10 mouse cellular contexts compared by ENCODE assay signal in the genomic region with DNA sequence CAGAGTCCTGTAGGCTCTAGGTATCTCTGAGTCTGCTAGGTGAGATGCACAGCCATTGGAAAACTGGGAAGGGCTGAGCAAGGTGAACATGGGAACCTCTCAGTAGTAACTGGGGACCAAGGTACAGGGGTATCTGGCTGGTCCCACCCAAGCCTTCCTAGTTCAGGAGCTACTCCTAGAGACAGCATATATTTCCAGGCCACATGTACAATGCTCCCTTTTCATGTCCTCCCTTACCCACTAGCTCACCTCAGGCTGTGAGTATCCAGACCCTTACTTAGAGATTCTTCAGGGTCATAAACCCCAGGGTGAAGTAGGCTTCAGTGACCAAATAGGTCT. TPM values are rescaled to one million over a fixed set of nuclear protein-coding genes. Genes with fewer than 3 reads are reported as not detected.
DNase-seq lines count a peak whose midpoint lies in the region; ATAC-seq and TF ChIP-seq lines count a peak whose summit lies in the region.
"Had no signal": no experiment of that assay in that cellular context is flagged by ENCODE, and none has a peak within 500 bp of the region (broad histone marks: within the 10 kb centered on the region; RNA-seq: fewer than 3 reads in every experiment).

No protein-coding gene starts in this region.

- H3K27me3 ChIP-seq in kidney, embryonic 14.5 days (ENCODE audit: control insufficient read depth, insufficient read depth, low read length): 0 out of 2 replicates have a peak, but pooled peaks cover 3% of the 10 kb centered on the region
- H3K27me3 ChIP-seq in embryonic facial prominence, embryonic 14.5 days (replicated peaks; ENCODE audit: control insufficient read depth, insufficient read depth, low read length): no peaks in the 10 kb centered on the region; the same call in 1 of the 2 replicates
- H3K27me3 ChIP-seq in hindbrain, postnatal 0 days (ENCODE audit: insufficient read depth, low read length): no peaks in the 10 kb centered on the region
- H3K27me3 ChIP-seq in neural tube, embryonic 13.5 days: 0 out of 2 replicates have a peak, but pooled peaks cover 8% of the 10 kb centered on the region

- no peak for DNase-seq in kidney, postnatal 36 days
- no peak for DNase-seq in embryonic facial prominence, embryonic 14.5 days (ENCODE audit: low spot score)
- DNase-seq in hindbrain, postnatal 0 days (ENCODE audit: low spot score): no peak
- DNase-seq in left cerebral cortex, postnatal 14 days (ENCODE audit: low spot score in 2 of 2): no peak
- DNase-seq in left cerebral cortex, postnatal 10 days (ENCODE audit: extremely low spot score in 1 of 2, low spot score in 2 of 2): no peak
- no peak for DNase-seq in ovary, postnatal 10 days (ENCODE audit: low spot score)
- DNase-seq: kidney, adult 8-10 months; lung, adult 2 months had no signal

- intact Hi-C loops in left cerebral cortex, postnatal 14 days (cut with DNase I): no loop called here
- intact Hi-C loops in left cerebral cortex, postnatal 10 days (cut with DNase I): no loop called here

- peak overlapping the region; percentile 42 for H3K4me3 ChIP-seq in kidney, embryonic 14.5 days (ENCODE audit: low read length)
- peak overlapping the region; percentile 45 for H3K4me3 ChIP-seq in embryonic facial prominence, embryonic 14.5 days (ENCODE audit: low read depth, low read length)
- peak overlapping the region; percentile 53 for H3K4me3 ChIP-seq in hindbrain, postnatal 0 days (ENCODE audit: low read length)
- peak overlapping the region; percentile 50 for H3K4me3 ChIP-seq in neural tube, embryonic 13.5 days

- H3K27ac ChIP-seq in kidney, embryonic 14.5 days (ENCODE audit: low read depth, low read length): no peak overlapping the region
- no peak overlapping the region for H3K27ac ChIP-seq in embryonic facial prominence, embryonic 14.5 days (replicated peaks; ENCODE audit: low read depth, low read length)
- H3K27ac ChIP-seq in hindbrain, postnatal 0 days: peak overlapping the region; percentile 80
- H3K27ac ChIP-seq in neural tube, embryonic 13.5 days (replicated peaks): no peak overlapping the region

- H3K4me2 ChIP-seq in kidney, embryonic 14.5 days (replicated peaks; ENCODE audit: low read depth, low read length): peak overlapping the region; percentile 75
- H3K4me2 ChIP-seq in embryonic facial prominence, embryonic 14.5 days (ENCODE audit: low read depth, low read length): peak overlapping the region; percentile 69
- peak overlapping the region; percentile 83 for H3K4me2 ChIP-seq in hindbrain, postnatal 0 days (ENCODE audit: low read depth, low read length)
- H3K4me2 ChIP-seq in neural tube, embryonic 13.5 days: peak overlapping the region; percentile 77

- ATAC-seq in kidney, embryonic 14.5 days (ENCODE audit: low FRiP score, low TSS enrichment): no peak
- peak; percentile 12; the same call in 1 of the 2 replicates for ATAC-seq in embryonic facial prominence, embryonic 14.5 days (ENCODE audit: low read depth)
- peak; percentile 54 for ATAC-seq in hindbrain, postnatal 0 days
- 0 out of 2 replicates have a peak, but pooled peaks have one; percentile 26 for ATAC-seq in neural tube, embryonic 13.5 days (ENCODE audit: low read depth)

- H3K4me1 ChIP-seq in kidney, embryonic 14.5 days (ENCODE audit: control insufficient read depth, insufficient read depth, low read length): peaks cover 7% of the 10 kb centered on the region
- H3K4me1 ChIP-seq in embryonic facial prominence, embryonic 14.5 days (ENCODE audit: control insufficient read depth, insufficient read depth, low read length): 0 out of 2 replicates have a peak, but pooled peaks cover 2% of the 10 kb centered on the region
- no peaks in the 10 kb centered on the region for H3K4me1 ChIP-seq in hindbrain, postnatal 0 days (ENCODE audit: insufficient read depth, low read length)
- H3K4me1 ChIP-seq in neural tube, embryonic 13.5 days (replicated peaks): peaks cover 9% of the 10 kb centered on the region

- TF ChIP-seq CTCF in hindbrain, postnatal 0 days (IDR thresholded peaks at IDR 0.05; ENCODE audit: low read depth): no peak

- H3K36me3 ChIP-seq in kidney, embryonic 14.5 days (ENCODE audit: control insufficient read depth, insufficient read depth, low read length): no peaks in the 10 kb centered on the region
- H3K36me3 ChIP-seq in embryonic facial prominence, embryonic 14.5 days (ENCODE audit: control insufficient read depth, insufficient read depth, low read length): no peaks in the 10 kb centered on the region
- H3K36me3 ChIP-seq in hindbrain, postnatal 0 days (ENCODE audit: insufficient read depth, low read length): no peaks in the 10 kb centered on the region
- no peaks in the 10 kb centered on the region for H3K36me3 ChIP-seq in neural tube, embryonic 13.5 days

- H3K9ac ChIP-seq in kidney, embryonic 14.5 days (ENCODE audit: low read depth, low read length): peak overlapping the region; percentile 38; the same call in 1 of the 2 replicates
- H3K9ac ChIP-seq in embryonic facial prominence, embryonic 14.5 days (ENCODE audit: low read depth, low read length): peak overlapping the region; percentile 59
- H3K9ac ChIP-seq in hindbrain, postnatal 0 days (replicated peaks; ENCODE audit: low read length): peak overlapping the region; percentile 61
- peak overlapping the region; percentile 72 for H3K9ac ChIP-seq in neural tube, embryonic 13.5 days

- H3K9me3 ChIP-seq in kidney, embryonic 14.5 days (ENCODE audit: control insufficient read depth, low read length): no peaks in the 10 kb centered on the region
- no peaks in the 10 kb centered on the region for H3K9me3 ChIP-seq in embryonic facial prominence, embryonic 14.5 days (ENCODE audit: control insufficient read depth, low read length)
- H3K9me3 ChIP-seq in hindbrain, postnatal 0 days (ENCODE audit: low read length): no peaks in the 10 kb centered on the region
- H3K9me3 ChIP-seq in neural tube, embryonic 13.5 days: no peaks in the 10 kb centered on the region

RNA-seq across cellular contexts. Expression of a gene that starts 0.6 kb away (rescaled TPM):
- polyA plus RNA-seq in kidney, embryonic 14.5 days (2014; fragmentation: Nextera tagmentation; extraction: Ambion mirVana): 3.7 and 4.3 TPM in 2 replicates
- 3.5 and 3.9 TPM in 2 replicates for polyA plus RNA-seq in embryonic facial prominence, embryonic 14.5 days (2014; fragmentation: Nextera tagmentation; extraction: Ambion mirVana)
- total RNA-seq in hindbrain, postnatal 0 days (2014; rRNA removed): 31.7 and 34.4 TPM in 2 replicates
- 28.9 and 30.3 TPM in 2 replicates for polyA plus RNA-seq in hindbrain, postnatal 0 days (2015; fragmentation: Nextera tagmentation; extraction: Ambion mirVana)
- 11.1 and 11.2 TPM in 2 replicates for polyA plus RNA-seq in neural tube, embryonic 13.5 days (2015; fragmentation: Nextera tagmentation; extraction: Ambion mirVana)
- 10 to 100 TPM; 29.4 to 30.5 TPM for total RNA-seq in left cerebral cortex, postnatal 14 days (2021)
- 10 to 100 TPM; 36.0 to 40.8 TPM for total RNA-seq in left cerebral cortex, postnatal 10 days (2021)
